Mouse (Mus musculus): Measurements from ENCODE around the gene Tmem176b.

Tmem176b gene

GRCm38 (mm10) chr6:48842111-48842842, 981 bp upstream of the Tmem176b start:
- DNase-seq (ENCODE audit: low read depth, low spot score) = no peak

- DNase-seq (ENCODE audit: low read depth, low spot score) = no peak
Measured at GRCm38 (mm10) chr6:48840371-48840969, 826 bp downstream of the Tmem176b start, which contains the start of gene Tmem176a. Tmem176a (plus strand) TSS chr6:48840919.

GRCm38 (mm10) chr6:48838321-48839080, 2.8 kb downstream of the Tmem176b start:
- no peak for DNase-seq (ENCODE audit: low read depth, low spot score)

GRCm38 (mm10) chr6:48837516-48837915, 3.8 kb downstream of the Tmem176b start:
- DNase-seq (ENCODE audit: low read depth, low spot score) = no peak

GRCm38 (mm10) chr6:48836146-48836545, 5.2 kb downstream of the Tmem176b start:
- DNase-seq (ENCODE audit: low read depth, low spot score) = no peak

- DNase-seq (ENCODE audit: low read depth, low spot score) = no peak
Measured at GRCm38 (mm10) chr6:48835241-48835640, 6.1 kb downstream of the Tmem176b start.

GRCm38 (mm10) chr6:48833515-48833914, 7.8 kb downstream of the Tmem176b start:
- no peak for DNase-seq (ENCODE audit: low read depth, low spot score)

- DNase-seq (ENCODE audit: low read depth, low spot score) = no peak
Measured at GRCm38 (mm10) chr6:48832426-48832825, 8.9 kb downstream of the Tmem176b start.

GRCm38 (mm10) chr6:48831141-48831540, 10.2 kb downstream of the Tmem176b start:
- no peak for DNase-seq (ENCODE audit: low read depth, low spot score)

GRCm38 (mm10) chr6:48830241-48830640, 11.1 kb downstream of the Tmem176b start:
- no peak for DNase-seq (ENCODE audit: low read depth, low spot score)

- DNase-seq (ENCODE audit: low read depth, low spot score) = no peak
Measured at GRCm38 (mm10) chr6:48829651-48830050, 11.6 kb downstream of the Tmem176b start.

GRCm38 (mm10) chr6:48828976-48829375, 12.3 kb downstream of the Tmem176b start:
- DNase-seq (ENCODE audit: low read depth, low spot score) = no peak

GRCm38 (mm10) chr6:48825016-48825415, 16.3 kb downstream of the Tmem176b start:
- no peak for DNase-seq (ENCODE audit: low read depth, low spot score)

GRCm38 (mm10) chr6:48821991-48822785, 19.1 kb downstream of the Tmem176b start:
- DNase-seq (ENCODE audit: low read depth, low spot score) = peak; percentile 13

- peak; percentile 79 for DNase-seq (ENCODE audit: low read depth, low spot score)
Measured at GRCm38 (mm10) chr6:48817815-48818214, 23.5 kb downstream of the Tmem176b start.

- peak; percentile 40 for DNase-seq (ENCODE audit: low read depth, low spot score)
Measured at GRCm38 (mm10) chr6:48815013-48815412, 26.3 kb downstream of the Tmem176b start.

GRCm38 (mm10) chr6:48809494-48810219, 31.6 kb downstream of the Tmem176b start:
- DNase-seq (ENCODE audit: low read depth, low spot score) = no peak

- DNase-seq (ENCODE audit: low read depth, low spot score) = no peak
Measured at GRCm38 (mm10) chr6:48806746-48807145, 34.5 kb downstream of the Tmem176b start.

GRCm38 (mm10) chr6:48804346-48804745, 37.0 kb downstream of the Tmem176b start:
- no peak for DNase-seq (ENCODE audit: low read depth, low spot score)

- DNase-seq (ENCODE audit: low read depth, low spot score) = no peak
Measured at GRCm38 (mm10) chr6:48803406-48804051, 37.8 kb downstream of the Tmem176b start.

All from R1 (cell line).